Mouse (Mus musculus) small intestine, adult 2 months (tissue): Measurements from ENCODE around the gene Dhx15. TPM values are rescaled to one million over a fixed set of nuclear protein-coding genes. Genes with fewer than 3 reads are reported as not detected.
A peak's percentile ranks its signal among the peaks of the same experiment; 100 is the strongest.

ENCODE experiments used
- H3K27ac ChIP-seq: fragments of 200-500 bp; 2 replicates; pipeline ENCODE4 v1.5.1; 2012; ENCODE audit warnings: low read depth, low read length, control low read depth, inconsistent platforms; ENCODE audit not compliant: insufficient read depth
- H3K27me3 ChIP-seq: fragments of 200-500 bp; 2 replicates; pipeline ENCODE4 v1.6.1; 2012; ENCODE audit warnings: mild to moderate bottlenecking, moderate library complexity, low read length, inconsistent platforms; ENCODE audit not compliant: control insufficient read depth, insufficient read depth
- H3K36me3 ChIP-seq: fragments of 200-500 bp; 2 replicates; pipeline ENCODE4 v1.6.1; 2012; ENCODE audit warnings: mild to moderate bottlenecking, low read length, control low read depth, inconsistent platforms; ENCODE audit not compliant: control insufficient read depth, insufficient read depth
- H3K4me1 ChIP-seq: fragments of 200-500 bp; 2 replicates; pipeline ENCODE4 v1.6.1; 2012; ENCODE audit warnings: low read length, inconsistent platforms, mixed read lengths; ENCODE audit not compliant: control insufficient read depth, insufficient read depth, insufficient read length
- H3K4me3 ChIP-seq: fragments of 200-500 bp; 2 replicates; pipeline ENCODE4 v1.5.1; 2012; ENCODE audit warnings: low read depth, mild to moderate bottlenecking, control low read depth, inconsistent platforms, low read length, moderate library complexity
- CTCF ChIP-seq: fragments of 200-500 bp; IDR thresholded peaks from 2 replicates; pipeline ENCODE4 v1.5.1; 2012; ENCODE audit warnings: low read depth, mild to moderate bottlenecking, control low read depth, inconsistent platforms, low read length, moderate library complexity, mixed read lengths; ENCODE audit not compliant: insufficient replicate concordance, insufficient read length; ENCODE audit errors: extremely low read depth
- POLR2A ChIP-seq: fragments of 200-500 bp; IDR thresholded peaks from 2 replicates; pipeline ENCODE4 v1.6.1; 2012; ENCODE audit warnings: low read depth, mild to moderate bottlenecking, control low read depth, inconsistent platforms, low read length, moderate library complexity
- WGBS: fragments of 180-500 bp; shearing (Covaris S2); methylation state at CpG from one replicate; pipeline ENCODE4 v1.1.7; 2018; 5-methylcytosine and 5-hydroxymethylcytosine counted together
- polyA plus RNA-seq: library from polyadenylated mRNA; depleted of rRNA; stranded (reverse); fragments of >200 nt; gene quantifications from 2 replicates; pipeline ENCODE4 v1.2.3, GENCODE M21; 2012

Dhx15 gene
- polyA plus RNA-seq, 1 experiment: 11.3 TPM

DNA sequence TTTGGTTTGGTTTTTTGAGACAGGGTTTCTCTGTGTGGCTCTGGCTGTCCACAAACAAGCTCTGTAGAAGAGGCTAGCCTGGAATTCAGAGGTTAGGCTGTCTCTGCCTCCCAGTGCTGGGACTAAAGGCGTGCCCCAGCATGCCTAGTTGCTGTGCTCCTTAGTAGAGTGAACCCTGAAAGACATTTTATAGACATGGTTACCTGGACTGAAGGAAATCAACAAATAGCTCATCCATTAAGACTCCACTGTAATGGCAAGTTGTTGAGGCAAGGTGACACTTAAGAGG lies 810 bp upstream of the Dhx15 start:
- Histone ChIP-seq H3K27me3 (no peaks in the 10 kb centered on the region), H3K36me3 (no peaks in the 10 kb centered on the region), H3K4me3 (no peak overlapping the region), H3K27ac (no peak overlapping the region), H3K4me1 (no peaks in the 10 kb centered on the region)
- TF ChIP-seq CTCF: no peak
- no peak for TF ChIP-seq POLR2A
- WGBS: 14% methylated on average over 1 of the region's 1 CpGs

- Histone ChIP-seq H3K4me1 (no peaks in the 10 kb centered on the region), H3K27me3 (no peaks in the 10 kb centered on the region), H3K27ac (peak overlapping the region; percentile 18; the same call in 1 of the 2 replicates), H3K36me3 (no peaks in the 10 kb centered on the region), H3K4me3 (peak overlapping the region; percentile 70)
- WGBS: under 1% methylated on average over 62 of the region's 63 CpGs
- no peak; the same call in 1 of the 2 replicates for TF ChIP-seq POLR2A
- no peak for TF ChIP-seq CTCF
Measured at GRCm38 (mm10) chr5:52189664-52190365, 499 bp downstream of the Dhx15 start.

DNA sequence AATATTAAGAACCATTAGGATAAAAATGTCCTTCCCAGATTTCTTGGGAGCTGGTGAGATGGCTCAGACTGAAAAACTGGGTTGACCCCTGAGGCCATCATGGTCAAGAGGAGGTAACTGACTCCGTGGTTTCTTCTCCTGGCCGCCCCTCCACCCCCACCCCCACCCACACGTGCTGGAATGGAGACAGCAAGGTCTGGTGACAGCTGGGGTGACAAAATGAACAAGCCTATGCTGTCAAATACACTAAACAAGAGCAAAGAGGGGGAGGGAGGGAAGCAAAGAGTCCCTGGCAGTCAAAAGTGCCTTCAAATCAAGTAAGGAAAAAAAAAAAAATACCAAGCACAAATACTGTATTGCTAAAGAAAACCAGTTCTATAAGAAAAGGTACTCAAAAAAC lies 2.1 kb downstream of the Dhx15 start:
- Histone ChIP-seq H3K4me3 (no peak overlapping the region), H3K4me1 (no peaks in the 10 kb centered on the region), H3K27me3 (no peaks in the 10 kb centered on the region), H3K36me3 (peaks cover 8% of the 10 kb centered on the region; the same call in 1 of the 2 replicates), H3K27ac (no peak overlapping the region)
- WGBS: 24% methylated on average over 3 of the region's 3 CpGs
- no peak for TF ChIP-seq CTCF
- no peak for TF ChIP-seq POLR2A

DNA sequence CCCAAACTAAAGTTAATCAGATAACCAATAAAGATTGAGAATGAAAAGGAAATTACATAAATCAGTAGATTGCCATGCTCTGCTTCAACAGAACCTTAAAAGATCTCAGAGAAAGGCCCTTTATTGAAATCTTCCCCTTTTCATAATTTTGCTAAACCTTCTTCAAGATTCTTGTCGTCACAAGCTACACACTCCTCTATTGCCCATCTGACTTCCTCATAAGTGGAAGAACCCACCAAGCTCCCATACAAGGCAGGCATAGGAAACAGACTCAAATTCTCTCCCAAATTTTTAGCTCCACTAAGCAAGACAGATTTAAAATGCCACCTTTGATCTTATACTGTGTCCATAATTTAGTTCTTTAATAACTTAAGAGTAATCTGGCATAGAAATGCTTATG lies 13.0 kb downstream of the Dhx15 start:
- Histone ChIP-seq H3K27me3 (no peaks in the 10 kb centered on the region), H3K4me1 (no peaks in the 10 kb centered on the region), H3K4me3 (no peak overlapping the region), H3K36me3 (peaks cover 19% of the 10 kb centered on the region), H3K27ac (no peak overlapping the region)
- WGBS: 73% methylated on average over 1 of the region's 1 CpGs
- no peak for TF ChIP-seq CTCF
- no peak for TF ChIP-seq POLR2A

DNA sequence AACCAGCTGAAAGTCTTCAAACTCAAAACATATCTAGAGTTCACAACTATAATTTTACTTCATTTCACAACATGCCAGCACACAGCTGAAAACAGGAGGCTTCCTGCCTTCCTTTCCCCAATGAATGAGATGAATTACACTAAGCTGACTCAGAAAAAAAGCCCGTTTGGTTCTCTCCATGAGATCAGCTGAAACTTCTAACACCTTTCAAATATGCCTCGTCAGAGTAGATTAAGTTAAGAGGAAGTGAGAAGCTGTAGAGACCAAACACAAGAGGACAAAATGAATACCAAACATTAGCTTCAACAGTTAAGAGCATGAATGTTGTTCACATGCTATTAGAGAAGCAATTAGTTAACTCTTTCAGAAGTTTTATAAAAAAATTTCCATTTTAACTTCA lies 21.8 kb downstream of the Dhx15 start:
- Histone ChIP-seq H3K4me3 (no peak overlapping the region), H3K36me3 (peaks cover 34% of the 10 kb centered on the region), H3K4me1 (no peaks in the 10 kb centered on the region), H3K27me3 (no peaks in the 10 kb centered on the region), H3K27ac (no peak overlapping the region)
- TF ChIP-seq POLR2A (no peak), CTCF (no peak)
- WGBS: 21% methylated on average over 2 of the region's 2 CpGs

DNA sequence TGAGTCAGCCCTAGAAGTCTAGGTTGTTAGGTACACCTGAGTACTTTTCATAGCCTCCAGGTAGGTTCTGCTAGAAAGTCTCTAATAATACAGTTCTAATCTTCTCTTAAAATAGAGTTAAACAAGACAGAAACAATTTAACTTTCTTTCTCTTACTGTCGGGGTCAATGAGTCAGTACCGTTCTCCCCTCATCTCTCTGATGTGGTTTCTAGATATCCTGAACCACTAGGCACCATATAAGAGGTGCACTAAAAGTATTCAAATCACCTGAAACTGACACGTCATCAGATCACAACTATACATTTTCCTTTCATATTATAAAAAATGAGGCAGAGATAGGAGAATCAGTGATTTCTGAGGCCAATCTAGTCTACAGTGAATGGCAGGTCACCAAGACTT lies 41.2 kb downstream of the Dhx15 start:
- no peak for TF ChIP-seq CTCF
- TF ChIP-seq POLR2A: no peak
- Histone ChIP-seq H3K36me3 (peaks cover 23% of the 10 kb centered on the region), H3K27ac (no peak overlapping the region), H3K4me3 (no peak overlapping the region), H3K4me1 (0 out of 2 replicates have a peak, but pooled peaks cover 2% of the 10 kb centered on the region), H3K27me3 (no peaks in the 10 kb centered on the region)
- WGBS: 90% methylated on average over 3 of the region's 3 CpGs

DNA sequence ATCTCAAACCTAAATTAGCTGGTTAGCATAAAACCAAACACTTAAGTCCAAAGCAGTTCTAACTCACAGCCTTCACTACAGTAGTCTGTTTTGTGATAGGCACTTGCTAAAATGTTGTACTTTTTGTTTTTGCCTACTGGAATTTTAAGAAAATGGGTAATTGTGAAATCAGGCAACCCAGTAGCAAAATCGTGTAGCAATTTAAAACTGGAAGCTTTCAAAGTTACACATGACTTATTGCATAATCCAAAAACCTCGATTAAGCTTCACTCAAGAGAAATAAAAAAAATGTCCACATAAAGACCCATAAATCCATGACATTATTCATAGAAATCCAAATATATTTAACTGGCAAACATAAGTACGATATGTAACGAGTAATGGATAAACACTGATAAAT lies 43.2 kb downstream of the Dhx15 start:
- Histone ChIP-seq H3K36me3 (peaks cover 18% of the 10 kb centered on the region), H3K4me3 (no peak overlapping the region), H3K4me1 (0 out of 2 replicates have a peak, but pooled peaks cover 2% of the 10 kb centered on the region), H3K27ac (no peak overlapping the region), H3K27me3 (no peaks in the 10 kb centered on the region)
- no peak for TF ChIP-seq CTCF
- no peak for TF ChIP-seq POLR2A
- WGBS: 59% methylated on average over 4 of the region's 4 CpGs

GRCm38 (mm10) chr5:52145684-52146083 lies 44.6 kb downstream of the Dhx15 start:
- H3K4me1 ChIP-seq: peaks cover 2% of the 10 kb centered on the region; the same call in 1 of the 2 replicates
- WGBS: 65% methylated on average over 6 of the region's 6 CpGs
- H3K4me3 ChIP-seq: no peak overlapping the region
- no peak overlapping the region for H3K27ac ChIP-seq
- no peak for TF ChIP-seq POLR2A
- no peak for TF ChIP-seq CTCF
- H3K27me3 ChIP-seq: no peaks in the 10 kb centered on the region
- peaks cover 12% of the 10 kb centered on the region; the same call in 1 of the 2 replicates for H3K36me3 ChIP-seq
